Mouse (Mus musculus) adrenal gland, postnatal 10 days (tissue): ENCODE measurements around the gene Add1. TPM values are rescaled to one million over a fixed set of nuclear protein-coding genes. Genes with fewer than 3 reads are reported as not detected.

Experiments used
- DNase-seq: peaks from one replicate; pipeline ENCODE4 v3.0.0; 2021; ENCODE audit warnings: mixed read lengths
- total RNA-seq, 2 experiments: library from RNA; stranded (reverse); gene quantifications; 2 replicates each; pipeline ENCODE4 v1.2.3; 2021

Gene Add1
- total RNA-seq, 2 experiments from 2014 or later: 135 to 182 TPM

- DNase-seq: no peak
Measured at GRCm38 (mm10) chr5:34607100-34607880, 33.8 kb downstream of the Add1 start.

DNA sequence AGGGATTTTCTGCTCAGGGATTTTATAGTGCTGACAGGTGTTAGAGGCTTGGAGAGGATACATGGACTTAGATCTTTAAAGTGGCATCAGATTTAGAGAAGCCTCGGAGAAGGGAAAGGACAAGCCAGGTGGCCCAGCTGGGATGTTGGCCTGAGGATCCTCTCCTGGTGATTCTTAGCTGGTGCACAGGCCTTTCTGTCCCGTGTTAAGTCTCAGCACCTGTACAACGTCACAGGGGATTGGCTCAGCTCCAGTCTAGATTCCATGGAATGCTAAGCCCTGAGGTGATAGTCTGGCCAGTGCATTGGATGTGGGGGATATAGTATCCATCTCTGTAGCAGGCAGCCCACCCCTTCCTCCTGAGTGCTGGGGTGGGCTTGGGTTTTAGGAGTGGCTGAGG is 34.8 kb downstream of the Add1 start:
- DNase-seq: no peak

GRCm38 (mm10) chr5:34609966-34610365 is 36.5 kb downstream of the Add1 start:
- no peak for DNase-seq

- no peak for DNase-seq
Measured at GRCm38 (mm10) chr5:34632996-34633395, 59.5 kb downstream of the Add1 start.

- peak; percentile 11 for DNase-seq
Measured at GRCm38 (mm10) chr5:34633641-34634040, 60.2 kb downstream of the Add1 start.

- DNase-seq: no peak
Measured at GRCm38 (mm10) chr5:34634746-34635400, 61.4 kb downstream of the Add1 start.

DNA sequence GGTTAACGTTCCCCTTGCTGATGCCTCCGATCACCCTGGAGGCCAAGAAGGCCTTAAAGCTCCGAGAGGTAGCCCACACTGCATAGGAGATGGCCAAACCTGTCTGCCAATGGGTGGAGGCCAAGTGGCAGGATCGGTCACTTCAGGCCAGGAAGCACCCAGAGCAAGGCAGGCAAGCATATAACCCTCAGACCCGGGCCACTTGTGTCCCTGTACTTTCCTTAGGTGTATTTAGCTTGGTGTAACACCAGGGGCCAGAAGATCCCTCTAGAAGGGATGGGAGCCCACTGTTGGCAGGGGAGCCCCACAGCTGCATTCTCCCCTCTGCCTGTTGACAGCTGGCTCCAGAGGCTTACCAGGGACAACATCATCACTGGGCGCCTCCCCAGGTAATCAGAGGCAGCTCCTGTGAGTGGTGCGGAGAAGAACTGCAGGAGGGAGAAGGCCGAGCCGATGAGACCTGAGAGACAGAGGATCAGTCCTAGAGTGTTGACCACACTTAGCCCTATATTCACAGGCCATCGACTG is 62.3 kb downstream of the Add1 start:
- DNase-seq: no peak

- DNase-seq: peak; percentile 91
Measured at GRCm38 (mm10) chr5:34636481-34637287, 63.2 kb downstream of the Add1 start, which contains the start of gene Mfsd10. Gene Mfsd10, minus strand, starts transcription at chr5:34637212.

DNA sequence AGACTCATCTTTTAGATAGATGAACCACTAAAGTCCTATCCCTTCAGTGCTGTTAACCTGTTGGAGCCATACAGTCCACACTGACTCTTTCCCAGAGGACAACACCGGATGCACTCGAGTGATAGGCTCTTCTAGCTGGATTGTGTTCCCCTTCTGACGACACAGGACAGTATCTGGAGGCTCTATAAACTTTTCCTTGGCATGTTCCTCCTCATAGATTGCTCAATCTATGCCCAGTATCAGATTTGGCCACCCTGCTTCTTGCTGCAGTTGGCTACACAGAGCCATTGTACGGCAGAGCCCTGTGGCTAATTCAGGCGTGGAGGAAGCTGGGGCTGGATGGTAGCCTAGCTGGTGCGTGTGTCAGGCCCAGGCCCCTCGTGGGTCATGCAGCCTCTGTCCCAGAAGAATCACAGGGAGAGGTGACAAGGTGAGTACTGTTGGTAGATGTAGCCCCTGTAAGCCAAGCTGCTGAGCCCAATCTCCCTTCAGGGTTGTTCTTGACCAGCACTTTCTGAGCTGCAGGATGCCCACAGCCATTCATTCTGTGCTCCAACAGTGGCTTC is 64.2 kb downstream of the Add1 start:
- no peak for DNase-seq

DNA sequence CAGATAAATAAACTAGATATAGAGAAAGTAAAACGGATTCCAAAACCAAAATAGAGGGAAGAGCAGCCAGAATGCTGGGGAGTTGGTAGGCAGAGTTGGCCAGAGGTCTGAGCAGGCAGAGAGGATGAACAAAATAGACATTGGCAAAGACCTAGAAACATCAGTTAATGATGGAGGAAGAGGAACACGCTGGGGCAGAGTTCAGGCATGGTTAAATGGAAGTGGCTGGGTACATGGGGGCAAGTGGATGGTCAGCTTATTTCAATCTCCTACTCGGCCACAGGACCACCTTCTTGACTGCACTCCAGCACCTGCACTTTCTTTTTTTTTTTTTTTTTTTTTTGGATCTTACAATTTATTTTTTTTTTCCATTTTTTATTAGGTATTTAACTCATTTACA is 68.5 kb downstream of the Add1 start:
- no peak for DNase-seq

DNA sequence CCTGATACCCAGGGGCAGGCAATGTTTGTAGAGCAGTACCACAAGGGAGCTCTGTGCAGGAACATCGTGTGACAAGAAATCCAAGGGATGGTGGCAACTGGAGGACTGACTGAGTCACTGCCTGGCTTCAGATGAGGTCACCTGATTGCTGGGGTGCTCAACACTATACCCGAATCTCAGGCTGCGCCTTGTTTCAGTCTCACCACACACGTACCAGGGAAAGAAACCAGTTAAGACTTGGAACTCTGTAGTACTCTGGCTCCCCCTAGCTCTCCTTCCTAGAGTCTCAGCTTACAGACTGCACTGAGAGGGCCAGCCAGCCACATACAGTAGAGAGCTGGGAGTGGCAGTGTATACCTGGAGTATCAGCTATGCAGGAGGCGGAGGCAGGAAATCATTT is 69.5 kb downstream of the Add1 start:
- DNase-seq: peak; percentile 45

- peak; percentile 76 for DNase-seq
Measured at GRCm38 (mm10) chr5:34647581-34647980, 74.1 kb downstream of the Add1 start.

- no peak for DNase-seq
Measured at GRCm38 (mm10) chr5:34652961-34653360, 79.5 kb downstream of the Add1 start.

GRCm38 (mm10) chr5:34654881-34655280 is 81.4 kb downstream of the Add1 start:
- peak; percentile 18 for DNase-seq

DNA sequence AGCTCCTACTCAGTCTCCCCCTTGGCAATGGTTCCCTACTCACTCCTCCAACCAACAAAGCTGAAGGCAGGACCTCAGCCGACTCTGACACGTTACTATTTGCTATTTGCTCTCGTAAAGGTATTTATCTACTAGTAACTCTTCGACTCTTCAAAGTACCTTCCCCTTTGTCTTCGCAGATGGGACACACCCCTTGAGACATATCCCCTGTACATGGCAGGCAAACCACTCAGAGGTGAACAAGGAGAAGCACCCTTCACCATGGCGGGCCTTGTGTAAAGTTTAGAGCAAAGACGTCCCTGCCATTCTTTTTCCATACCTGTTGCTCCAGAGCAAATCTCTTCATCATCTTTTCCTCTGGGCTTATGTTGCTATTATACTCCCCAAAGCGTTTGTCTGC is 84.1 kb downstream of the Add1 start:
- DNase-seq: no peak

DNA sequence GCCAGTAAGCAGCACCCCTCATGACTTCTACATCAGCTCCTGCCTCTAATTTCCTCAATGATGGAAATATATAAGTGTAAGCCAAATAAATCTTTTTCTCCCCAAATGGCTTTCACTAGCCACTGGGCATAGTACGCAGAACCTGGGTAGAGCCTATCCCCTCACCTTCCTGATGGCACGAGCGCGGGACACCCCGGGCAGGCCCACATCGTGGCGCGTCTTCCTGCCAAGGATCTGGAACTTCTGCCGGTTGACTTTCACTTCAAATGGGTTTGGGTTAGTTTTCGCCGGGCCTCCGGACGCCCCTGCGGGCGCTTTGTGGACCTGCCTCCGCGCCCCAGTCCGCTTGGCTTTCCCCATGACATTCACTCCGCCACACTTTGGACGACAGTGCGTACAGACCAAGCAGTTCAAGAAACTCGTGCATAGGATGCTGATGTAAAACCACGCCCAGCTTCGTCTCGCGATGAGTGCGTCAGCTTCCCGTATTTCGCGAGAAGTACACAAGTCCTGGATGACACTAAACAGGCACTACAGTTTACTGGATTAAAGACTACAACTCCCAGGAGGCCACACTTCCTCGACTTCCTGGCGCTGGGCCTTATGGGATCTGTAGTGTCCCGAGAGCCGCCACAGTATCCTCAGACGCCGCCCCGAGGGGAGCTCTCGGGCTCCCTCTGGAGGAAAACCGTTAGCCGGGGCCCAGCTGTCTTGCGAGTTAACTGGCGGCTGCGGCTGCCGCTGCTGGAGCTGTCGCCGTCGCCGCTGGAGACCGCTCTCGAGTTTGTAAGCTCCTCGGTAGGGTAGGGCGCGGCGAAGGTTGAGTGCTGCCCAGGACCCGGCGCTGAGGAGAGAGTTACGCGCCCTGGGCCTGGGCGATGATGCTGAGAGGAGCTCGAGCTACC is 86.5 kb downstream of the Add1 start, which contains the start of the genes Nop14 and Grk4:
Gene Nop14 (minus strand): TSS at position 463 of the 905 bp plus-strand sequence.
Gene Grk4 (plus strand): TSS at position 694 of the 905 bp plus-strand sequence.
- peak; percentile 99 for DNase-seq

DNA sequence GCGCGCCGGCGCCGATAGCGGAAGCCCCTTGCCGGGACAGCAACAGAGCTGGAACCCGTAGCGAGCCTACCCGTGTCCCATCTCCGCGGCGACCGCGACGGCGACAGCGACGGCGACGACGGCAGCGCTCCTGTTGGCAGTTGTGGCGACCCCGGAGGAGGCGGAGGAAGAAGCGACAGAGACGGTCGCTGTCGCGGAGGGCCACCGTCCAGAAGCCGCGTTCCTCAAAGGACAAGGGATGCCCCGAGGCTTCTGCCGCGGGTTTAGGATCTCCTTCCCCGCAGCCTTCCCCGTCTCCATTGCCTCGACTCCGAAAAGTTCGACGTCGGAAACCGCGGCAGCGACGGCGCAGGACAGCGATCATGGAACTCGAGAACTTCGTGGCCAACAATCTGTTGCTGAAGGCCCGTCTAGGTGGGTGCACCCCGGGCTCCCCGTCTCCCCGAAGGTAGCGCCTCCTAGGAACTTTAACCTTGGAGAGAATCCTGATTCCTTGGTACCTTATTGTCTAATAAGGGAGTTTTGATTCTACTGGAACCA is 87.2 kb downstream of the Add1 start:
- DNase-seq: no peak

- DNase-seq: no peak
Measured at GRCm38 (mm10) chr5:34661909-34662308, 88.4 kb downstream of the Add1 start.

DNA sequence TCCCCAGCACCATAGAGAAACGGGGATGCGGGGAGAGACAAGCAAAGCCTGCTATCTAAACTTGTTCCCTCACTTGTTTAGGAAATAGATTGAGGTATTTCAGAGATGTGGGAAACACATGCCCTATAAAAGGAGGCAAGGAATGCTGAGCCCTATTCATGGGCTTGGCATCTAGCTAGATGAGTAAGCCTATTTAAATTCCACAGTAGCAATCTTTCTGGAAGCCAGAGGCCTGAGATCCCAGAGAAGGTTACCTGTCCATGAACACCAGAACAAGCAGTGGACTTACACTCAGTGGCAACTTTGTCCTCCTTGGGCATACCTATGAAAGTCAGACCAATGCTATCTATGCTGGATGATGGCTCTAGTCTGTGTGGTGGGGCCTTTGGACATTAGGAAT is 89.8 kb downstream of the Add1 start:
- DNase-seq: no peak

GRCm38 (mm10) chr5:34669493-34669892 is 96.0 kb downstream of the Add1 start:
- DNase-seq: no peak

- DNase-seq: no peak
Measured at GRCm38 (mm10) chr5:34670280-34670679, 96.8 kb downstream of the Add1 start.
